Mouse (Mus musculus): ENCODE measurements around the gene Kif22. TPM values are rescaled to one million over a fixed set of nuclear protein-coding genes. Genes with fewer than 3 reads are reported as not detected.

Kif22 gene
- total RNA-seq (2023) = 2.7 TPM

DNA sequence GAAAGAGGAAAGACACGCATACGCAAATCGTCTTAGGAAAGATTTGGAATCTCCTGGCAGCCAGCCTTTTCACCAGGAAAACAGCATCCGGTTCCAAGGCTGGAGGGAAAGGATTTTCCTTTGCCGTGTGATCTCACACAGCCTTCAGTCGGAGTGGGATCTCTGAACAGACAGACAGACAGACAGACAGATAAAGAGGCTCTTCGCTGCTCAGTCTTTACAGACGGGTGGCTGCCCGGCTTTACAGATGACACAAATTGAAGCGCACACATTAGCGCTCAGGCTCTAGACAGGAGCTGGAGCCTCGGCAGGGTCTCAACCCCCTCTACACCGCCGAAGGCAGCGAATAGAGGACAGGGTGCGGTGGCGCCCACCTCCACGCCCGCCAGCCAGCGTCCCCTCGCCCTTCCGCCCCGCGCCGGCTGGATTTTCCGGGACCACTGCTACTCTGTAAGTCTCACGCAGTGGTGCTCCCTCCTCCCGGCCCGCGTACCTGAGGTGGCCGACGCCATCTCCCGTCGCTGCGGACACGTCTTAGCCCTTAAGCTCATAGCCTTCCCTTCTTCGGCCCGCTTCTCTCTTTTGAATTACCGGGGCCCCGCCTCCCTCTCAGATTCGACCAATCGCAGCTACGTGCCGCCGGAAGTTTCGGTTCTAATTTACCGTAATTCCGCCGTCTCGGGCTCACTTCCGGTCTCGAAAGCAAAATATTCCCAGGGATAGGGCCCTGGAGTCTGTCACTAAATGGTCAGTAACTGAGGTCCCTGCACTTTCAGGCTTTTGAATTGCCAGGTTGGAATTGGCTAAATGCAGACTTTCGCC is at the start of gene Kif22:
TSS of gene Kif22 (minus strand) at position 621 of the 822 bp plus-strand sequence.

DNA sequence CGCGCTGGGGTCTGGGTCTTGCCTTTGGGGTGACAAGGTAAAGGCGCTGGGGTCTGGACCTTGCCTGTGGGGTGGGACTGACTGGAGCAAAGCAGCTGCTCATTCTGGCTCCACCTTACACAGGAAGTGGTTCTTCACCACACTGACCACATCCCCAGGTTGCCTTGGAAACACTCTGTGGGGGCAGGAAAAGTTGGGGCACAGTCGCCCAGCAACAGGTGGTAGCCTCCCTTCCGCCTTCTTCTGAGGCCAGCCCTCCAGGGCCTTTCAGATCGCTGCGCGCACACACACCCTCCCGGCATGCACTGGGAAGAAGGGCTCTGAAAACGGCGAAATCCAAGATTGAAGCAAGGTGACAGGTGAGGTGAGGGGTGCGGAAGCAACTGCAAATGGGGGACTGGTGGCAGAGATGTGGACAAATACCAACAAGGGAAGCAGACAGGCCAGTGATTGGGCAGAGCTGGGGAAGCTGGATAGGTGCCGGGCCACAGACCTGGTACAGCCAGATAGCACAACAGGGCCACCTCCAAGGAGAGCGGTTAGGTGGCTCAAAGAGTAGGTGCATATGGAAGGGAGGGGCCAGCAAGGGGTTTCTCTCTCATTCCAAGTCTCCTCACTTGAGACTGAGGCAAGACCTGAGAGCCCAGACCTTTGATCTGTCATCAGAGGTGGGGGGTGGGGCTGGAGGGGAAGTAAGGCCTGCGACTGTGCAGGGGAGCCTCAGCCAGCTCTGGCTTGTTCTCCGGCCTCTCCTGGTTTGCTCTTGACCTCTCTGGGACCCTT is 49.0 kb upstream of the Kif22 start, which contains the start of gene AI467606:
TSS of gene AI467606 (plus strand) at position 246 of the 783 bp plus-strand sequence.

DNA sequence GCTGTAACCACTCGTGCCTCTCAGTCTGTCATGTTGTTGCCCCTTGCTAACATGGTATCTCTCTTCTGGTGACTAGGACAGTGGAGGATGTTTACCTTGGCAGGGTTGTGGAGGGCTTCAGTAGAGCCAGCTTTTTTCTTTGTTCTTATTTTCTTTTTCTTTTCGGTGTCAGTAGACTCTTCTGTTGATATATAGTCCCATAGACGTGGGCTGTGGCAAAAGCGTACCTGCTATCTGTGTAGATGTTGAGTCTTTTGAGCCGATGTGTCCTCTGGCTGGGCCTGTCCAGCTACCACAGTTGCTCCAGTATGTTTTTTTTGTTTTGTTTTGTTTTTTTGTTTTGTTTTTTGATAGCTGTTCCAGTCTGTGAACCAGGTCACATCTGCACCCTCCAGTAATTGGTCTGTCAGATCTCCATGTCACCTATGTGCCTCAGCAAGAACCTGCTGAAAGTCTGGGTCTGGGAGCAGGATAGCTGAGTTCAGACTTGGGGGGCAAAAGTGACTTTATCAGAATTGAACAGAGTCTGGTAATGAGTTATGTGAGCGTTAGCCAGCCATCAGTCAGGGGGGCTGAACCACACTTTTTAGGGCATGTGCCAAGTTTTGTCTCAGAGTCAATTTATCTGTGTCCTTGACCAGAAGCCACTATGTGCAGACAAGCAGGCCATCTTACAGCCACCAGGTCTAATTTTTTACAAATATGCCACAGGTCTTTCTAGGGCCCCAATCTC is 45.2 kb upstream of the Kif22 start, which contains the start of gene Zg16:
TSS of gene Zg16 (minus strand) at position 51 of the 733 bp plus-strand sequence.

DNA sequence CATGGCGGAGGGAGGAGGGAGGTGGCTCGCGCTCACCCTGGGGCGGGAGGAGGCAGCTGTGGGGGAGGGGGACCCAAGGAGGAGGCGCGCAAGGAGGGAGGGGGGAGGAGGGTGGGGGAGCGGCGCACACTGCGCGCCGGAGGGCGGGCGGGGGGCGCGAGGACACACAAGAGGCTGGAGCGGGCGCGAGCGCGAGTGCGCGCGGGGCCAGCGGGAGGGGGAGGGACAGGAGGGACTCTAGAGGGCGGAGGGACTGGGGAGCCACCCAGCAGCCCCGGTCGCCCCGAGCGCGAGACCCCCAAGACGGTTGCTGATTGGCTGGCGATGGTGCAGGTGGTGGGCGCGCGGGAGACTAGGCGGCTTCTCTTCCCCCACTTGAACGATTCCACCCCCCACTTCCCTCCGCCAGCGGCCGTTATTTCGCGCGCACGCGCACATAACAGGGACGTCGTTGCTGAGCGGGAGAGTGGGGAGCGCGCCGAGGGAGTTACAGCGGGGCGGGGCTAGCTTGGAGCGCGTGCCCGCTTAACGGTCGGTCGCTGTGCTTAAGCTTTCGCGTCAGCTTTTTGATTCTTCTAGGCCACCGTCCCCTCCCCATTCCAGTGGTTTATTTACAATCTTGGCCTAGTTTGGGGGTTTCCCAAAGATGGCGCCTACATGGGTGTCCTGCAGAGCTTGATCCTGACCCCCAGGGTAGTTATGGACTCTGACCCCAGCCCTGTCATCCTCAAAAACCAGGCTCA is 15.1 kb downstream of the Kif22 start, which contains the start of gene Maz:
TSS of gene Maz (minus strand) at position 54 of the 743 bp plus-strand sequence.

DNA sequence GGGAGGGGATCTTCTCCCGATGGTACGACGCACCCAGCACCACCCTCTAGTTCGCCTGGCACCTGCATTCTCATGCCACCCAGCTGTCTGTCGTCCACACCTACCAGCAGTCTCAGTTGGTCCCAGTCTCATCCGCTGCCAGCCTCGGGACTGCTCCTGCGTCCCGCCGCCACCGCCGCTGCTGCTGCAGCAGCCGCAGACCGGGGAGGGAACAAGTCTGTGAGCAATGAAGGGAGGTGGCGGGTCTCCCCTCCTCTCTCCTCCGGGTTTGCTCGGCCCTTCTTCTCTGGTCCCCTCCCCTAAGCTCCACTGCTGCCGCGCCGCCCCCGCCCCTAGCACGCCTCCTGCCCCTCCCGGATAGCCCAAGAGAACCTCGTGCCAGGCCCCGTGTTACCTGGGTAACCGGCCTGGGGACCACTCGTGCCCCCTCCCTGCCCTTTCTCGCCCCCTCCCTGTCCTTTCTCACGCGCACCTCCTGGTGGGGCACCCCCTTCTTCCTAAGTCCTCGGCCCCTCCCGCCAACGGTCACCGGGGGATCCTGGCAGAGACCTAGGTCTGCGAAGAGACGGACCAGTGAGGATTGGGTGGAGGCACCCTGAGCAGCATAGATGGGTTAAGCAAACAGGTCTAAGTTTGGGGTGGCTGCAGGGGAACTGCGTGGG is 21.2 kb downstream of the Kif22 start, which contains the start of the genes Gm42742 and Prrt2:
TSS of gene Gm42742 (minus strand) at position 197 of the 662 bp plus-strand sequence.
TSS of gene Prrt2 (minus strand) at position 311 of the 662 bp plus-strand sequence.

DNA sequence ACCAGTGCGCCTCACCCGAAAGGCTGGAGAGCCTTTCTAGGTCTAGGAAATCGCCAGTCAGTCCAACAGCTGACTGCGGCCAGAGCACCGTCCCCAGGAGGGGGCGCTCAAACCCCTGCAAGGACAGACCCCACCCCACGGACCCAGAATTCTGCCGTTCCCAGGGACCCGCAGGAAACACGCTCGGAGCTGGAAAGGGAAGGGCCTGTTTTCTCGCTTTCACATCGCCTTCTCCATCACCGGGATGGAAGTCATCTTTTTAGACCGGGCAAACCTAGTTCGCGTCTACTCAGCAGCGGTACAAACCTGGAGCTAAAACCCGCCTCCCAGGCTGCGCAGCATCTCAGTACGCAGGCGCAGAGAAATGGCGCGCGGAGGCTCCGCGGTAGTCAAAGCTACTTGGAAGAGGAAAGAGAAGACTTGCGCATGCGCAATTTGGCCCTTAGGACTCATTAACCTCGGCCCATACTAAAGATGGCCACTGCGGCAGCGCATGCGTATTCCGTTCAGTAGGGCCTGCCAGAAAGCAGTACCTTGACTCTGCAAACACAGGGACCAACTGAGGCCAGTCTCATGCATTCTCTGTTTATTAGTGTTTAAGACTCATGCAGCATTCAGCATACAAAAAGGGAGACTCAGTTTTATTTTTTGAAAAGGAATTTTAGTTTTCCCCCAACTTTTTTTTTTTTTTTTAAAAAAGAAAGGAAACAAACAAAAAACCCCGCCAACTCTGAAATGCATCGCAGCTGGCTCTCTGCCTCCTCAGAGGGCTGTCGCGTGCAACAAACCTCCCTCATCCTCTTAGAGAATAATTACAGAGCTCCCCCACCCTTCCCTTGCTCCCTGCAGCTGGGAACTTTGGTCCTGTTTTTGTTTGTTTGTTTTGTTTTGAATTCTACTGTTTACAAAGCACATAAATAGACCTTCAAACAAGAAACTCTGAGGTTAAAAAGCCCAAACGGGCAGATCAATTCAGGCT is 25.0 kb downstream of the Kif22 start, which contains the start of gene Pagr1a:
TSS of gene Pagr1a (minus strand) at position 382 of the 979 bp plus-strand sequence.

DNA sequence TGATC is 26.0 kb downstream of the Kif22 start, which contains the start of gene Pagr1b:
TSS of gene Pagr1b (minus strand) at position 4 of the 5 bp plus-strand sequence.

DNA sequence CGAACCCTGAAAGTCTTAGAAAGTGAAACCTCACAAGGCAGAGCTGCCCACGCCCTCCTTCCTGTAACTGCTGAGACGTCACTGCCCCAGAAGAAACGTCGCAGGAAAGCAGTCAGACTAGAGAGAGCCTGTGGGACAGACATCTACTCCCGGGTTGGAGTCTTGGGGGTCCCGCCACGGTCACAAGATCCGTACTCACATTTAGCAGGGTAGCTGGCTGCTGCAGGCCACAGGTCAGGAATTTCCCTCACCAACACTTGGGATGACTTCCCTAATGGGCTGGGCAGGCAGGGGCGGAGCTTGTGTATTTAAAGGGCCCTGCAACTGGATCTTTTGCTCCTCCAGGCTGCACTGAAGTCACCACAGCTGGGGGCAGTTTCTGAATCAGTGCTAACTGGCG is 28.0 kb downstream of the Kif22 start, which contains the start of gene Mvp:
TSS of gene Mvp (minus strand) at position 302 of the 400 bp plus-strand sequence.

Other genes with a start within 250 kb of the Kif22 start
- 228 TPM for gene Ppp4c, start 250.0 kb downstream of the Kif22 start, total RNA-seq (2023)
- gene Fam57b, start 244.8 kb downstream of the Kif22 start, total RNA-seq (2023) = not detected
- gene 4930451I11Rik, start 210.8 kb downstream of the Kif22 start, total RNA-seq (2023) = not detected
- not detected for gene Doc2a, start 195.1 kb downstream of the Kif22 start, total RNA-seq (2023)
- gene Hirip3, start 180.5 kb downstream of the Kif22 start, total RNA-seq (2023) = 31.9 TPM
- gene Ino80e, start 180.1 kb downstream of the Kif22 start, total RNA-seq (2023) = 55.6 TPM
- gene Taok2, start 157.8 kb downstream of the Kif22 start, total RNA-seq (2023) = 95.7 TPM
- 26.0 TPM for gene Tmem219, start 119.6 kb downstream of the Kif22 start, total RNA-seq (2023)
- gene Kctd13, start 113.6 kb downstream of the Kif22 start, total RNA-seq (2023) = 36.8 TPM
- not detected for gene Asphd1, start 92.9 kb downstream of the Kif22 start, total RNA-seq (2023)
- 6.5 TPM for gene Sez6l2, start 91.9 kb downstream of the Kif22 start, total RNA-seq (2023)
- gene Cdipt, start 66.6 kb downstream of the Kif22 start, total RNA-seq (2023) = 125 TPM
- gene Cdiptos, start 66.4 kb downstream of the Kif22 start, total RNA-seq (2023) = not detected
- 25.6 TPM for gene Mvp, start 27.9 kb downstream of the Kif22 start, total RNA-seq (2023)
- gene Pagr1b, start 26.0 kb downstream of the Kif22 start, total RNA-seq (2023) = not detected
- gene Pagr1a, start 25.1 kb downstream of the Kif22 start, total RNA-seq (2023) = 3.0 TPM
- gene Gm42742, start 21.4 kb downstream of the Kif22 start, total RNA-seq (2023) = 43.4 TPM
- gene Prrt2, start 21.3 kb downstream of the Kif22 start, total RNA-seq (2023) = 2.1 TPM
- gene Maz, start 15.4 kb downstream of the Kif22 start, total RNA-seq (2023) = 202 TPM
- 4.4 TPM for gene Zg16, start 44.9 kb upstream of the Kif22 start, total RNA-seq (2023)
- 73.9 TPM for gene AI467606, start 48.9 kb upstream of the Kif22 start, total RNA-seq (2023)
- 37.4 TPM for gene Qprt, start 79.8 kb upstream of the Kif22 start, total RNA-seq (2023)
- gene Spn, start 95.4 kb upstream of the Kif22 start, total RNA-seq (2023) = 313 TPM
- gene Cd2bp2, start 153.6 kb upstream of the Kif22 start, total RNA-seq (2023) = 70.5 TPM
- gene Tbc1d10b, start 166.0 kb upstream of the Kif22 start, total RNA-seq (2023) = 51.7 TPM
- 24.1 TPM for gene Mylpf, start 166.4 kb upstream of the Kif22 start, total RNA-seq (2023)
- gene Zfp553, start 190.6 kb upstream of the Kif22 start, total RNA-seq (2023) = 9.8 TPM
- gene Sept1, start 190.7 kb upstream of the Kif22 start, total RNA-seq (2023) = 581 TPM
- gene Zfp771, start 201.8 kb upstream of the Kif22 start, total RNA-seq (2023) = 15.3 TPM
- gene Dctpp1, start 218.2 kb upstream of the Kif22 start, total RNA-seq (2023) = 20.0 TPM
- gene Sephs2, start 231.6 kb upstream of the Kif22 start, total RNA-seq (2023) = 27.3 TPM